Mouse (Mus musculus): ENCODE results near the gene Tnnt1. TPM values are rescaled to one million over a fixed set of nuclear protein-coding genes. Genes with fewer than 3 reads are reported as not detected.
"Not testable (repeated sequence)": the region's sequence is repeated elsewhere in the genome, so short reads cannot be mapped to it uniquely, and the experiment has no call there.

Gene Tnnt1
- polyA plus RNA-seq, 1 experiment = 6.7 TPM

GRCm38 (mm10) chr7:4542013-4542412, 25.8 kb upstream of the Tnnt1 start:
- Histone ChIP-seq H3K27me3 (ENCODE audit: control insufficient read depth, insufficient read depth, low read length) (no peaks in the 10 kb centered on the region), H3K27ac (ENCODE audit: insufficient read depth, low read length) (no peak overlapping the region), H3K4me1 (ENCODE audit: control insufficient read depth, insufficient read depth, low read length) (peaks cover under 1% of the 10 kb centered on the region), H3K4me3 (replicated peaks; ENCODE audit: insufficient read depth, low read depth, low read length) (no peak overlapping the region)
- 44% methylated on average over 17 of the region's 17 CpGs for WGBS
- DNase-seq = no peak
- TF ChIP-seq POLR2A (IDR thresholded peaks at IDR 0.05; ENCODE audit: borderline replicate concordance, insufficient read depth, low read length) (no peak), CTCF (IDR thresholded peaks at IDR 0.05; ENCODE audit: borderline replicate concordance, insufficient read depth, low read depth, low read length) (no peak)

- Histone ChIP-seq H3K4me1 (ENCODE audit: control insufficient read depth, insufficient read depth, low read length) (no peaks in the 10 kb centered on the region), H3K4me3 (replicated peaks; ENCODE audit: insufficient read depth, low read depth, low read length) (no peak overlapping the region), H3K27me3 (ENCODE audit: control insufficient read depth, insufficient read depth, low read length) (no peaks in the 10 kb centered on the region), H3K27ac (ENCODE audit: insufficient read depth, low read length) (no peak overlapping the region)
- TF ChIP-seq POLR2A (IDR thresholded peaks at IDR 0.05; ENCODE audit: borderline replicate concordance, insufficient read depth, low read length) (no peak), CTCF (IDR thresholded peaks at IDR 0.05; ENCODE audit: borderline replicate concordance, insufficient read depth, low read depth, low read length) (no peak)
- WGBS = 65% methylated on average over 5 of the region's 5 CpGs
- no peak for DNase-seq
Observed at GRCm38 (mm10) chr7:4541344-4541743, 25.2 kb upstream of the Tnnt1 start.

DNA sequence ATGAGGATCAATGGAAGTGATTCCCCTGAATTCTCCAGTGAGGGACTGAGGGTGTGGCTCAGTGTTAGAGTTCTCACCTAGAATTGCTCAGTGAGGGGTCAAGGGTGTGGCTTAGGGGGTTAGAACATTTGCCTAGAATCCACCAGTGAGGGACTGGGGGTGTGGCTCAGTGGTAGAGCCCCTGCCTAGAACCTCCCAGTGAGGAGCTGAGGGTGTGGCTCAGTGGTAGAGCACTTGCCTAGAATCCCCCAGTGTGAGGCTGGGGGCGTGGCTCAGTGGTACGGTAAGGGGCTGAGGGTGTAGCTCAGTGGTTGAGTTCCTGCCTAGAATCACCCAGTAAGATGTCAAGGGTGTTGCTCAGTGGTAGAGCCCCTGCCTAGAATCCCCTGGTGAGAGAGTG, 22.8 kb upstream of the Tnnt1 start:
- Histone ChIP-seq H3K27me3 (ENCODE audit: control insufficient read depth, insufficient read depth, low read length) (no peaks in the 10 kb centered on the region), H3K4me3 (replicated peaks; ENCODE audit: insufficient read depth, low read depth, low read length) (no peak overlapping the region), H3K27ac (ENCODE audit: insufficient read depth, low read length) (no peak overlapping the region), H3K4me1 (ENCODE audit: control insufficient read depth, insufficient read depth, low read length) (no peaks in the 10 kb centered on the region)
- 89% methylated on average over 2 of the region's 2 CpGs for WGBS
- TF ChIP-seq CTCF (IDR thresholded peaks at IDR 0.05; ENCODE audit: borderline replicate concordance, insufficient read depth, low read depth, low read length) = no peak
- no peak for TF ChIP-seq POLR2A (IDR thresholded peaks at IDR 0.05; ENCODE audit: borderline replicate concordance, insufficient read depth, low read length)
- DNase-seq = no peak

- DNase-seq = no peak
- no peak overlapping the region for H3K27ac ChIP-seq (ENCODE audit: insufficient read depth, low read length)
- H3K4me1 ChIP-seq (ENCODE audit: control insufficient read depth, insufficient read depth, low read length) = no peaks in the 10 kb centered on the region
- 55% methylated on average over 4 of the region's 4 CpGs for WGBS
- no peaks in the 10 kb centered on the region; the same call in 1 of the 2 replicates for H3K27me3 ChIP-seq (ENCODE audit: control insufficient read depth, insufficient read depth, low read length)
- no peak overlapping the region for H3K4me3 ChIP-seq (replicated peaks; ENCODE audit: insufficient read depth, low read depth, low read length)
- TF ChIP-seq POLR2A (IDR thresholded peaks at IDR 0.05; ENCODE audit: borderline replicate concordance, insufficient read depth, low read length) (no peak), CTCF (IDR thresholded peaks at IDR 0.05; ENCODE audit: borderline replicate concordance, insufficient read depth, low read depth, low read length) (no peak)
Observed at GRCm38 (mm10) chr7:4537181-4537580, 21.0 kb upstream of the Tnnt1 start.

DNA sequence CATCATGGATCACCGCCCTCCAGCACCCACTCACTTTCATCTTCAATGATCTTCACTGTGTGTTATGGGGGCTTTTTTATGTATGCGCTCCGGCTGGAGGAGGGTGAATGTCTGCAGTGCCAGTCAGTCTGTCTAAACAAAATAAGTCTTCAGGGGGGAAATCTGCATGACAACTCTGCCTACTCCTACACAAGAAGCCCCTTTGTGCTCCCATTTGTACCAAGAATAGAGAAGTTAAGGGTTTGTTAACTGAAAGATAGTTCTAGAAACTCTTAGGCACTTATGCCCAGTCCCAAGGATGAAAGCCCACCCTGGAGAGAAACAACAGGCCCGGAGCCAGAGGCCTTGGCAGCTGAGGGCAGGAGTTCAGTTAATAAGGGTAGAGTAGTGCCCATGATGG, 20.2 kb upstream of the Tnnt1 start:
- Histone ChIP-seq H3K27ac (ENCODE audit: insufficient read depth, low read length) (no peak overlapping the region), H3K4me3 (replicated peaks; ENCODE audit: insufficient read depth, low read depth, low read length) (no peak overlapping the region), H3K4me1 (ENCODE audit: control insufficient read depth, insufficient read depth, low read length) (no peaks in the 10 kb centered on the region), H3K27me3 (ENCODE audit: control insufficient read depth, insufficient read depth, low read length) (peaks cover 3% of the 10 kb centered on the region; the same call in 1 of the 2 replicates)
- TF ChIP-seq POLR2A (IDR thresholded peaks at IDR 0.05; ENCODE audit: borderline replicate concordance, insufficient read depth, low read length) = no peak
- no peak for TF ChIP-seq CTCF (IDR thresholded peaks at IDR 0.05; ENCODE audit: borderline replicate concordance, insufficient read depth, low read depth, low read length)
- no peak for DNase-seq
- WGBS = 51% methylated on average over 4 of the region's 4 CpGs

GRCm38 (mm10) chr7:4532005-4532729, 16.0 kb upstream of the Tnnt1 start, which contains the start of gene Dnaaf3:
TSS of gene Dnaaf3 (minus strand) at chr7:4532453.
- 1% methylated on average over 28 of the region's 28 CpGs for WGBS
- Histone ChIP-seq H3K27me3 (ENCODE audit: control insufficient read depth, insufficient read depth, low read length) (peaks cover 3% of the 10 kb centered on the region; the same call in 1 of the 2 replicates), H3K27ac (ENCODE audit: insufficient read depth, low read length) (no peak within 1 kb of the TSS), H3K4me1 (ENCODE audit: control insufficient read depth, insufficient read depth, low read length) (no peaks in the 10 kb centered on the region), H3K4me3 (replicated peaks; ENCODE audit: insufficient read depth, low read depth, low read length) (no peak within 1 kb of the TSS)
- TF ChIP-seq CTCF (IDR thresholded peaks at IDR 0.05; ENCODE audit: borderline replicate concordance, insufficient read depth, low read depth, low read length) = no peak
- DNase-seq = no peak

DNA sequence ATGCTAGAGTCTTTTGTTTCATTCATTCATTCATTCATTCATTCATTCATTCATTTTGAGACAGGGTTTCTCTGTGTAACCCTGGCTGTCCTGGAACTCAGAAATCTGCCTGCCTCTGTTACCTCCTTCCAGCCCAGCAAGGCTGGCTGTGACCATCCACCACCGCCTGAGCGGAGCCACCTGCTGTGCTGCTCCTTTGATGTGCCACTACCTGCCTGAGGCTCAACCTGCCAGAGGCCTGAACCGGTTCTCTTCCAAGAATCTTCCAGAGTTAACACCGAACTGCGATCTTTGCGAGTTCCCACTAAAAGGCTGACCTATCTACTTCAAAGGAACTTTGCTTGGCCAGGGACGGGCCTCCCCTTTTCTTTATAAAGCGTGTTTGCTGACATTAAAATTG, 14.0 kb upstream of the Tnnt1 start:
- H3K27ac ChIP-seq (ENCODE audit: insufficient read depth, low read length); H3K4me3 ChIP-seq (replicated peaks; ENCODE audit: insufficient read depth, low read depth, low read length); H3K27me3 ChIP-seq (ENCODE audit: control insufficient read depth, insufficient read depth, low read length); H3K4me1 ChIP-seq (ENCODE audit: control insufficient read depth, insufficient read depth, low read length); DNase-seq: not testable (repeated sequence)
- 64% methylated on average over 8 of the region's 8 CpGs for WGBS

DNA sequence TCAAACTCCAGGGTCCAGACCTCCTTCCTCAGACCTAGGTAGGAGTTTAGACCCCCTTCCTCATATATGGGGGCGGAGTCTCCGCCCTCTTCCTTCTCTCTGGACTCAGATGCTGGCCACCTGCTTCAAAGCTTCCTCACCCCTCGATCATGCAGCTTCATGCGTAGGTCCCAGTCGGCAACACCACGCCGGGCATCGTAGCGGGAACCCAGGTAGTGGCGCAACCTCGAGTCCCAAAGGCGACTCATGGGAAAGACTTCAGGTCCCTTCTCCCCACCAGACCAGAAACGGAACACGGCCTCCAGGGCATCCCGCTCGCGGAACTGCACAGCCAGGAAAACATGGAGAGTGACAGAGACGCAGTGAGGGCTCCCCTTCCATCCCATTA, 11.1 kb upstream of the Tnnt1 start:
- peaks cover 3% of the 10 kb centered on the region; the same call in 1 of the 2 replicates for H3K27me3 ChIP-seq (ENCODE audit: control insufficient read depth, insufficient read depth, low read length)
- WGBS = 63% methylated on average over 18 of the region's 18 CpGs
- H3K27ac ChIP-seq (ENCODE audit: insufficient read depth, low read length) = no peak overlapping the region
- no peak for DNase-seq
- H3K4me3 ChIP-seq (replicated peaks; ENCODE audit: insufficient read depth, low read depth, low read length) = no peak overlapping the region
- H3K4me1 ChIP-seq (ENCODE audit: control insufficient read depth, insufficient read depth, low read length) = no peaks in the 10 kb centered on the region
- TF ChIP-seq POLR2A (IDR thresholded peaks at IDR 0.05; ENCODE audit: borderline replicate concordance, insufficient read depth, low read length) (no peak), CTCF (IDR thresholded peaks at IDR 0.05; ENCODE audit: borderline replicate concordance, insufficient read depth, low read depth, low read length) (no peak)
